Mouse (Mus musculus) CD8-positive naive resting alpha-beta T cell, adult 57 days (primary cell): ENCODE results near the gene Ube2e2. TPM values are rescaled to one million over a fixed set of nuclear protein-coding genes. Genes with fewer than 3 reads are reported as not detected.

ENCODE experiments used
- total RNA-seq: library from RNA; stranded (reverse); gene quantifications from one replicate; pipeline ENCODE4 v1.2.4, GENCODE M21; 2023

The Ube2e2 gene
- total RNA-seq: 3.6 TPM

DNA sequence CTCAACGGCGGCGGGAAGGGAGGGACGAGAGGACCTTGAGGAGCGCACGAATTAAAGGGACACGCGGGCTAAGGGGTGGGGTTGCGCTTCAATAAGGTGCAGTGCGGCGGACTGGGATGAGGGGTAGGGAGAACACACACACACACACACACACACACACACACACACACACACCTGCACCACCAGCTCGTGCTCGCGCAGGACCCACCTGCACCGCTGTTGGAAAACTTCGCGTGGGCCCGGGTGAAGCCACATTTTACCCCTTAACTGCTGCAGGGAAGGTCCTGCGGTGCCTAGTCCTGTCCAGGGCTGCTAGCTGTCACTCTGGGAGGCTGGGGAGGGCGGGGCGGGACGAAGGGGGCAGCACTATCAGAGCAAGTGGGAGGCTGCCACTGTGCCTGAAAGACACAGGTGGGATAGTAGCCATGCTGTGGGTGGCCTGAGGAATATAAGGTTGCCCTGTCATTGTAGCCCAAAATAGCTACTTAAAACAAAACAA is at the start of gene Ube2e2:
Gene Ube2e2, minus strand, starts transcription at position 321 of the 499 bp plus-strand sequence.

